Mouse (Mus musculus): ENCODE data around the gene Grap2.

GRCm38 (mm10) chr15:80590641-80591040 lies 18.2 kb downstream of the Grap2 start:
- TF ChIP-seq CTCF (IDR thresholded peaks at IDR 0.05; ENCODE audit: low read depth, low read length) (no peak), POLR2A (IDR thresholded peaks at IDR 0.05; ENCODE audit: extremely low read depth, insufficient read depth, low read length) (no peak)

All from liver, adult 2 months (tissue).